Mouse (Mus musculus) splenic B cell, adult 2 months (primary cell): ENCODE data around the gene Glis1.
"Not testable (repeated sequence)": the region's sequence is repeated elsewhere in the genome, so short reads cannot be mapped to it uniquely, and the experiment has no call there.

Source experiments
- DNase-seq: peaks from one replicate; pipeline ENCODE4 v3.0.0-alpha.2; 2011; ENCODE audit warnings: low read depth, low spot score
- H3K27me3 ChIP-seq: 2 replicates; pipeline ENCODE4 v1.6.1; 2012; ENCODE audit warnings: mild to moderate bottlenecking, low read length, moderate library complexity, mixed read lengths; ENCODE audit not compliant: control insufficient read depth, poor library complexity, insufficient read depth, severe bottlenecking
- H3K36me3 ChIP-seq: 2 replicates; pipeline ENCODE4 v1.6.1; 2012; ENCODE audit warnings: mild to moderate bottlenecking, low read length, moderate library complexity, mixed read lengths; ENCODE audit not compliant: control insufficient read depth, poor library complexity, insufficient read depth, severe bottlenecking

The Glis1 gene

DNA sequence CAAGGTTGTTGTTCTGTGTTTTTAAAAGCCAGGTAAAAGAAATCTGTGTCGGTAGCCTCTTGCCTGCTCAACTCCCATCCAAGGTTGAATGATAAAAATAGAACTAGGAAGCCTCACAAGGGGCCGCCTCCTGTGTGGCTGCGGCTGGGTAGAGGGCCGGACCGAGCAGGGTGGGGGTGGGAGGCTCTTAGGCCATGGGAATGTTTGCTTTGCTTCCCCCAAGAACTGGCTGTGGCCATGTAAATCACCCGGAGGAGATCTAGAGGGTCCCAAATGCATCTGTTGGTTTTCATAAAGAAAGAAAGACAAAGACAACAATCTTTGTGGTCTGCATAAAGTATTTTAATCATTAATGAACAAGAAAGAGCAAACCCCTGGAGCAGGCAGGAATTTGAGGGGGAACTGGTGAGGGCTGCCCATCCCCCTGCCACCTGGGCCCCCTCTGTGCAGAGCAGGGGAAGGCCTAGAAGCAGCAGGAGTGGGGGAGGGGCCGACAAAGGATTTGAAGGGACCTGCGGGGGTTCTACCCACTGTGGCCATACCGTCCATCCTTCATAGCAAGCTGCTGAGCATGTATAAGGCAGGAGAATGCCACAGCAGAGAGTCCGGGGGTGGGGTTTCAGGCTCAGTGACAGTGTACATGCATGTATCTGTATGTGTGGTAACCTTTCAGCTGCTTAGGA, 163.6 kb downstream of the Glis1 start:
- Histone ChIP-seq H3K36me3 (no peaks in the 10 kb centered on the region), H3K27me3 (no peaks in the 10 kb centered on the region)
- DNase-seq = no peak

DNA sequence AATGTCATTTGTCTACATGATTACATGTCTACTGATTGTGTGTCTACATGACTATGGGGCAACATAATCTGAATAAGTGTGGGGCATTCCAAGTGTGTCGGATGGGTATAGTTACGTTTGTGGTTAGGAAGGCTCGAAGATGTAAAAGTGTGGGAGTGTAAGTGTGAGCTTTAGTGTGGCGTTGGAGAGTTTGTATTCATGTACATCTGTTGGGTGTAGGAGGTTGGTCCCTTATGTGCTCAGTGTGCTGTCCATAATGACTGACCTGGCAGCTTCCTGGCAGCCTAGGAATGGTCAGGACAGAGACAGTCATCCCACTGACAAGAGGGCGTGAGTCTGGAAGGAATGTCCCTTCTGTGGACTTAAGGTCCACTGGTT, 164.2 kb downstream of the Glis1 start:
- not testable (repeated sequence) for H3K36me3 ChIP-seq, DNase-seq, H3K27me3 ChIP-seq

DNA sequence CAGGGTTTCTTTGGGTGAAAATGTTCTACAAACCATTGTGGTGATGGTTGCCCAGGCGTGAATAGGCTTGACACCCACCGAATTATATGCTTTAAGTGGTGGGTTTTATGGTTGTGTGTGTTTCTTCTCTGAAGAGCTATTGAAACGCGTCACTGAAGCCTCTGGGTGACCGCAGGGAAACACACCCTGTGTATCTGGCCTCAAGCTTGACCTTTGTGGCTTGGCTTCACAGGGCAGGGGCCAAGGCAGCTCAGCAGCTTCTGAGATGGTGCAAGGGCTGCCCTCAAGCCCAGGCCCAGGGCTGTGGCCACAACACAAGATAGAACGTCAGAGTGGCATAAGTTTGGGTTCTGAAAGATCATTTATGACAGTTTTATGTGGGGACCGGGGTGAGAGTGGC, 167.9 kb downstream of the Glis1 start:
- H3K36me3 ChIP-seq = no peaks in the 10 kb centered on the region
- DNase-seq = no peak
- H3K27me3 ChIP-seq = no peaks in the 10 kb centered on the region

DNA sequence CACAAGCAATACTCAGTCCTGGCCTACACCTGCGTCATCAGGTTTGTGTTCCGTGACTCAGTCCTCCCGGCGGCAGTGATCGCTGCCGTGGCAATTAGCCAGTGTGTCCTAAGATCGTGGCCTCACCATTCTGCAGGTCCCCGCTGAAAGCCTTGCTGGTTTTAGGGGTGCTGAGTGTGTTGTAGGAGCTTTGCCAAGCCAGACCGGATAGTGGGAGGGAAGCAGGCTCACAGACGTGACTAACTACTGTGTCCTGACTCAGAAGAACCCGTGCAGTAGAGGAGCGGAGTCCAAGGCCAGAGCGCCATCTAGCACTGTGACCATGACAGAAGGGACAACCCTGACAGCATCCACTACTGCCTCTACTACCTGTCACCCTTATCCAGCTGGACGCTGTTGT, 168.4 kb downstream of the Glis1 start:
- DNase-seq = no peak
- Histone ChIP-seq H3K27me3 (no peaks in the 10 kb centered on the region), H3K36me3 (no peaks in the 10 kb centered on the region)

DNA sequence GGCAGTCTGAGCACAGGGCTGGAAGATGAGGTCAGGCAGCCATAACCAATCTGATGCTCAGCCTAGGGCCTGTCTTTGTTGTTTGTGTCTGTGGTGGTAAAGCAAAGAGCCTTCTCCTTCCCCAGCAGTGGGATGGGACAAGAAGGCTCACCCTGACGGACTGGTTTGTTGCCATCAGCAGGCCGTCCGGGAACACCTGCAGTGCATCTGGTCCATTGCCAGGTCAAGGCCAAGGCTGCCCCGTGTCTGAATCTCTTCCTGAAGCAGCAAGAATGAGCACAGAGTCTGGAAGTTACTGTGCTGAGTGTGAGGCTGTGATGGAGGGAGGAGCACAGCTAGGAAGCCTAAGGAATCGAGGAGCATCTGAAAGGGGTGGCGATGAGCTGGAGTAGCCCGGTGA, 168.8 kb downstream of the Glis1 start:
- Histone ChIP-seq H3K27me3 (no peaks in the 10 kb centered on the region), H3K36me3 (no peaks in the 10 kb centered on the region)
- no peak for DNase-seq

DNA sequence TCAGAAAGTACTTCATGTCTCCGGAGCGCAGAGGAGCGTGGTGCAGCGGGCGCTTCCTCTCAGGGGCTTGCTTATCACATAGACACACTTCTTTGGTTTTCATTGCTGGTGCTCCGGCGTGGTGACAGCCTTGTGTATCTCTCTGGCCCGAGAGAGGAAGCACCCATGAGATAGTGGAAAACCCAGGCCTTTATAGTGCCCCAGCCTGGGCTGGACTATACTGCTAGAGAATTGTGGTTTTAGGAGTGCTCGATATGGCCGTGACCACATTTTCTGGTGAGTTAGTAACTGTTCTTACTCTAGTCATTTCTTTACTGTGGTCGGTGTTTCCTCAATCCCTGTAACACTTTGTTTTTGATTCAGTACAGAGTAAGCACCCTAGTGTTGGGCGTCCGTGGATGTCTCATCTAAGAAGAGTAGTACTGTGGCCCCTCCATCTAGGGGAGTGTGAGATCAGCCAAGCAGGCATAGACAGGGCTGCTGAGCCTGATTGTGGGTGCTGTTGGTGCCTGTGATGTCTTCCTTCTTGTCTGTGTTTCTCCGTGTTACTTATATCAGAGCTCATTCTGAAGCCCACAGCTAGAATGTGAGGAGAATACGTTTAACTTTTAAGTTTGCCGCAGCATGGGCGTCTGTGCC, 171.7 kb downstream of the Glis1 start:
- H3K36me3 ChIP-seq = no peaks in the 10 kb centered on the region
- DNase-seq = no peak
- H3K27me3 ChIP-seq = no peaks in the 10 kb centered on the region

DNA sequence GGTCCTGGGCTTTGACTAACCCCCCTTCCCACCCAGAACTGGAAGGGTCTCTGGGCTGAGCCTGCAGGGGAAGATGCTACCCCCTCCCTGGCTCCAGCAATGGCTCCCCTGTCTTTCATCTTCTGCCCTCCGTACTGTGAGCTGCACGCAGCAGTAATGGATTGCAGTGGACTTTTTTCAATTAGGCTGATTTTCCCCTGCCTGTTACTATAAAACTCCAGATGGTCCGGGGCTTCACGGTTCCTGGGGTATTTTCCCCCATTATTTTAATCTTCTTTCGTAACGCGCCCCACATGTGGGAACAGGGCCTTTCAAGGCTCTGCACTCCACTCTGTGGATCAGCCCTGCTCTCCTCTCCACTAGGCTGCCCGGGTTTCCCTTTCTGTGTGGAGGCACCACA, 175.4 kb downstream of the Glis1 start:
- DNase-seq = no peak
- Histone ChIP-seq H3K27me3 (no peaks in the 10 kb centered on the region), H3K36me3 (no peaks in the 10 kb centered on the region)

DNA sequence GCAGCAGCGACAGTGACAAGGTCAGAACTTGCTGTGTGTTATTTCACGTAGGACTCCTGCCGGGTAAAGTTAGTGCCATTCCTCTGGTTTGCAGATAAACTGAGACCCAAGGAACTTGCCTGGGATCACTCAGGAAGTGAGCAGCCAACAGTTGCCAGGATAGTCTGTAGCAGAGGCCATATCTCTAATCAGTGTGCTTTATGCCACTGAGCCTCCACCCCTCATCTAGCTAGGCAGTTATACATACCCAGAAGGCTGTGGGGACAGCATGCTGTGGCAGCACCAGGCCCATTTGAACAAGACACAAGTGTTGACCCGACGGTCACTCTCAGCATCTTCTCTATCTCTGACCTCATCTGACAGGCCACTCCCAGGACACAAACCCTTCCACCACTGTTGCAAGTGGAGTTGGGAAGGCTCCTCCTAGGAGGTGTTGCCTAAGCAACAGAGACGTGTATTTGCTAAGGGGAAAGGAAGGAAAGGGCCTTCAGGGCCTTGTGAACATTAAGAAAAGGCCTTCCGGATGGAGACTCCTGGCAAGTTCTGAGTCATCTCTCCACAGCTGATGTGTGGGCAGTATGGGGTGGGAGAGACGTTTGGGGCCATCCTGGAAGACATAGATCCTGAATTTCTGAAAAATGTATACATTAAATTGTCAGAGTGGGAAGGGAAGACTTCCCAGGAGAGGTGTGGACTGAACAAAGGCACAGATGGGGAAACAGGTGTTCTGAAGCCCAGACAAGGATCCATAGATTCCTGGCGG, 177.7 kb downstream of the Glis1 start:
- Histone ChIP-seq H3K27me3 (no peaks in the 10 kb centered on the region), H3K36me3 (no peaks in the 10 kb centered on the region)
- DNase-seq = no peak

DNA sequence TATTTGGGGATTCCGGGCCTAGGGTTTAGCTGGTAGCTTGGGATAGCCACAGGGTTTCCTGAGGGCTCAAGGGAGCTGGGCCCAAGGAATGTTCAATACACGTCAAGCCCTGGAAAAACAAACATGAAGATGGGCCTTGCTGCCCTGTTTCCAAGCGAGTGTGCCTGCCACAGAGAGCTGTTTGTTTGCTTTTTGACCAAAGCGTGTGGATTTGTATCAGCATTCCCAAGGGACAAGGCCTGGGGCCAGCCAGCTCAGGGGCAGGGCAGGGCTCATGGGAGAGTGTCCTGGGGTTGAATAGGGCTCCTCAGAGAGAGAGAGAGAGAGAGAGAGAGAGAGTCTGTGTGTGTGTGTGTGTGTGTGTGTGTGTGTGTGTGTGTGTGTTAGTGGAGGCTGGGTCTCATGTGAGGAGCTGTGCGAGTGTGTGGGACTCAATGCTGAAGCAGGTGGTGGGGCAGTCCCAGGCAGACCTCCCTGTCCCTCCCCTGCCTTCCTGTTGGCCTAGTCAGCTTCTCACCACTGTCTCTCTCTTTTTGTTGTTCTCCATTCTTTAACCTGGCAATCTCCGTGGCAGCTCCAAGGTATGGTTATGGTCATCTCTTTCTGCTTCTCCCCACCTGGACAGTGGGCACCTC, 183.3 kb downstream of the Glis1 start:
- H3K27me3 ChIP-seq = no peaks in the 10 kb centered on the region
- DNase-seq = no peak
- no peaks in the 10 kb centered on the region for H3K36me3 ChIP-seq

DNA sequence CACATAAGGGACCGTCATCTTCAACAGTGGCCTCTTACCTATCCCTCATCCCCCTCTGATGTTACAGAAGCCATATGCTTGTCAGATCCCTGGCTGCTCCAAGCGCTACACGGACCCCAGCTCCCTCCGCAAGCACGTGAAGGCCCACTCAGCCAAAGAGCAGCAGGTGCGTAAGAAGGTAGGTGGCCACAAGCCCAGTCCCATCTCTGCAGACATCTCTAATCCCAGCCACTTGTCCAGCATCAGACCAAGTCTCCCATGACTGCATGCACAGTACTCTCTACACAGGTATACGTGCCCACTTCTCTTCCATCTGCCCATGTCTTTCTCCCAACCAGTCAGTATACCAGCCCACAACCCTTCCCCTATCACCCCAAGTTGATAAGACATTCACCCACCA, 185.1 kb downstream of the Glis1 start:
- no peak for DNase-seq

DNA sequence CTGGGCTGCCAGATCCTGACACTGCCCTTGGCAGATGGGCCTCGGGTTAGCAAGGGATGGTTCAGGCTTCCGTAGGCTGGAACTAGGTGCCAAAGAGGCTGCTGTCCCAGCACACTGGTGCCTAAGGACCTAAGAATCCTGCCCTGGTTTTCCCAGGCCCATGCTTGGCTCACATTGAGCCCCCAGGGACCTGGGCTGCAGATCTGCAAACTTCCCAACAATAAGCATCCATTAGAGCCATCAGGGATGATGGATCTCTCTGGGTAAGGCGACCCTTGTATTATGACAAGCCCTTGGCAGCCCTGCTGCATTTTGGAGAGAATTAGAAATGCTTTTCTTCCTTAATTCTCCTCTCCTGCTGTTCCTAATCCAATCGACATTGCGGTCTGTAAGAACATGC, 187.0 kb downstream of the Glis1 start:
- no peaks in the 10 kb centered on the region for H3K36me3 ChIP-seq
- H3K27me3 ChIP-seq = no peaks in the 10 kb centered on the region
- no peak for DNase-seq

More for the DNA sequence above, 185.1 kb downstream of the Glis1 start:
- no peaks in the 10 kb centered on the region for H3K36me3 ChIP-seq
- H3K27me3 ChIP-seq = no peaks in the 10 kb centered on the region

DNA sequence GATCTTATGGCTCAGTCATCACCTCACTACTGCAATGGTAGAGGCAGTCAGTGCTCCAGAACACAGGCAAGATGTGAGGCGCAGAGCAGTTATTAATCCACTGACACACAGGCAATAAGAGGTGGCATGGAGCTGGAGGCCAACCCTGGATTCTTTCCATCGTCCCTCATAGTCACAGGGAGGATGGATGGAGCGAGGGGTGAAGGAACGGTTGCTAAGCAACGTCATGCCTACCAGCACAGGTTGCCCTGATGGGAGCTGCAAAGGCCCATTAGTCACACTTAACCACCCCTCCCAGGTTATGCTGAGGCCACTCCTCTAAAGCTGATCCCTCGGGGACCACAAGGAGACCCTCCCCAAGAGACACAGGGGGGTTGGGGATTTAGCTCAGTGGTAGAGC, 187.9 kb downstream of the Glis1 start:
- H3K36me3 ChIP-seq = no peaks in the 10 kb centered on the region
- no peaks in the 10 kb centered on the region for H3K27me3 ChIP-seq
- DNase-seq = no peak

DNA sequence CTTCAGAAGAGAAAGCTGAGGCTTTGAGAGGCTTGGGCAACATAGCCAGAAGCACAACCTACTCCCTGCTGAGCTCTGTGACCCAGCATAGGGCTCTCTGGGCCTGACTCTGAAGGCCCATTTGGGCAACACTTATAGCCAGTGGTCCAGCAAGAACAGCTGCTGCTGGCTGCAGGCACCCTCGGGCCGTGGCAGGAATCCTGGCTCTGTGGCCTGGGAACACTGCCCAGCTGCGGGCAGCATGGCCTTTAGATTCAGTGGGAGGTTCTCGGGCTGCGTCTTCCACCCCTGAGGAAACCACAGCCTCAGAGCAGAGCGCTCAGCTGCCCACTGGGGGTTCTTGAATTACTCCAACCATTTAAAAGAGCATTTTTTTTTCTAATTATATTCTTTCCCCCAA, 189.5 kb downstream of the Glis1 start:
- Histone ChIP-seq H3K27me3 (no peaks in the 10 kb centered on the region), H3K36me3 (no peaks in the 10 kb centered on the region)
- no peak for DNase-seq

DNA sequence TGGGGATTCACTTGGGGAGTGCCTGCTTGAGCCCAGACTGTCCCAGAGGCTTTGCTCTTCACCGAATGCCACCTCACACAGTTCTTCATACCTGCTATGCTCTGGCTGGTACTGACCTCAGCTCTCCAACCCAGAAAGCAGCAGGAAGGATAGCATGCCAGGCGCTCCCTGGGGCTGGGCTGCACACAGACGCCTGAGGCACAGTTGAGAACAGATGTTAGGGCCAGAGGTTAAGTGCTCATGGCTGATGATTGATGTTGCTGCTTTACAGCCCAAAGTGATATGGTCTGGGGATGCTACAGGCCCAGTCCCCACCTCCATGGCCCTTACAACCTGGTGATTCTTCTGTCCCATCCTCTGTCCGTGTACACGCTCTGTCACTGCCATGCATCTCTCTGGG, 190.6 kb downstream of the Glis1 start:
- Histone ChIP-seq H3K36me3 (no peaks in the 10 kb centered on the region), H3K27me3 (no peaks in the 10 kb centered on the region)
- no peak for DNase-seq

DNA sequence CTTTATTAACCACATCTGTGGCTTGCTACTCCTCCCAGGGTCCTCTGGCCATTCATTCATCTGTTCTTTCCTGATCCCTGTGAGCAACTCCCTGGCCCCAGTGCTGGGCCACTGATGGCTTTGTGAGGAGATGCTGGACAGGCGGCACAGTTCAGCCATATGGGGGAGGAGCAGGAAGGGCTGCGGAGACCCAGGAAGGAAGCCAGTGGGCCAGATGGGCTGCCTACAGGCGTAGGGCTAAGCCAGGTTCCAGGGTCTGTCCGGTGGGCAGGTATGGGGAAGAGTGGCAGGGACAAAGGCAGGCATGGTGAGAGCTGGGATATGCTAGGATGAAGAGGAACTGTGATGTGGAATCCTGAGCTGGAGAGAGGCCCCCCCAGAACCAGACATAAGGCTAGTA, 193.8 kb downstream of the Glis1 start:
- Histone ChIP-seq H3K27me3 (no peaks in the 10 kb centered on the region), H3K36me3 (no peaks in the 10 kb centered on the region)
- DNase-seq = no peak
